Mouse (Mus musculus) thymus, adult 2 months (tissue): ENCODE data around the gene Tmem100.

Experiments used
- CTCF ChIP-seq: fragments of 200-500 bp; IDR thresholded peaks from 2 replicates; pipeline ENCODE4 v1.5.1; 2012; ENCODE audit warnings: mild to moderate bottlenecking, control low read depth, low read length, moderate library complexity, borderline replicate concordance; ENCODE audit not compliant: control insufficient read depth, poor library complexity, insufficient read depth; ENCODE audit errors: extremely low read depth
- POLR2A ChIP-seq: fragments of 200-500 bp; IDR thresholded peaks from 2 replicates; pipeline ENCODE4 v1.6.1; 2012; ENCODE audit warnings: mild to moderate bottlenecking, low read length, control low read depth, moderate library complexity; ENCODE audit not compliant: control insufficient read depth, poor library complexity, insufficient read depth; ENCODE audit errors: extremely low read depth

DNA sequence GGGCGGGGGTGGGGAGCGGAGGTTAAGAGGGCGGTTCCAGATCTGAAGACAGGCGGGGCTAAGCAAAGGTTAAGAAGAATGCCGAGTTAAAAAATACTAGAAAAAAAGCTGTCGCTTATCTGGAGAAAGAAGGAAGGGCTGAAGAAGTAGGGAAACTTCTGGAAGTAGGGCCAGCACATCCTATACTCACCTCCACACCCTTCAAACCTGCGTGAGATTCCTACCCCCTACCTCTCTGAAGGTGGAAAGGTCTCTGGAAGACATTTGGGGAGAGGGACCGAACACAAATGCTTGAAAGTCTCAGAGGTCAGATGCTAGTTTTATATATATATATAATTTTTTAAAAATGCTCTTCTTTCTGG lies 27.2 kb upstream of the Tmem100 start:
- TF ChIP-seq CTCF = no peak
- no peak for TF ChIP-seq POLR2A
